Mouse (Mus musculus) urinary bladder, postnatal 4 days (tissue): ENCODE data around the gene Unc119b.
A peak's percentile ranks its signal among the peaks of the same experiment; 100 is the strongest.
"Not testable (repeated sequence)": the region's sequence is repeated elsewhere in the genome, so short reads cannot be mapped to it uniquely, and the experiment has no call there.

ENCODE experiments used
- DNase-seq, 2 experiments: peaks; one replicate each; pipeline ENCODE4 v3.0.0; 2021 to 2022; ENCODE audit warnings: low spot score in 2 of 2

The Unc119b gene

DNA sequence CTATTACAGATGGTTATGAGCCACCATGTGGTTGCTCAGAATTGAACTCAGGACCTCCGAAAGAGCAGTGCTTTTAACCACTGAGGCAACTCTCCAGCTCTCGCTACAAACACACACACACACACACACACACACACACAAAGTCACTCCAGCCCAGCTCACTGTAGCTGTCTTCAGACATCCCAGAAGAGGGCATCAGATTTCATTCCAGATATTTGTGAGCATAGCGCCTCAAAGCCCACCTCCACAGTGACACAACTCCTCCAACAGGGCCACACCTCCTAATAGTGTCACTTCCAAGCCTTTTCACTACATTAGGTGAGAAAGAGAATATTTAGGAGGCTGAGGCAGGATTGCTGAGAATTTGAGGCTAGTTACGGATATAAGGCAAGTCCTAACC, 4.3 kb upstream of the Unc119b start:
- DNase-seq, result no peak

DNA sequence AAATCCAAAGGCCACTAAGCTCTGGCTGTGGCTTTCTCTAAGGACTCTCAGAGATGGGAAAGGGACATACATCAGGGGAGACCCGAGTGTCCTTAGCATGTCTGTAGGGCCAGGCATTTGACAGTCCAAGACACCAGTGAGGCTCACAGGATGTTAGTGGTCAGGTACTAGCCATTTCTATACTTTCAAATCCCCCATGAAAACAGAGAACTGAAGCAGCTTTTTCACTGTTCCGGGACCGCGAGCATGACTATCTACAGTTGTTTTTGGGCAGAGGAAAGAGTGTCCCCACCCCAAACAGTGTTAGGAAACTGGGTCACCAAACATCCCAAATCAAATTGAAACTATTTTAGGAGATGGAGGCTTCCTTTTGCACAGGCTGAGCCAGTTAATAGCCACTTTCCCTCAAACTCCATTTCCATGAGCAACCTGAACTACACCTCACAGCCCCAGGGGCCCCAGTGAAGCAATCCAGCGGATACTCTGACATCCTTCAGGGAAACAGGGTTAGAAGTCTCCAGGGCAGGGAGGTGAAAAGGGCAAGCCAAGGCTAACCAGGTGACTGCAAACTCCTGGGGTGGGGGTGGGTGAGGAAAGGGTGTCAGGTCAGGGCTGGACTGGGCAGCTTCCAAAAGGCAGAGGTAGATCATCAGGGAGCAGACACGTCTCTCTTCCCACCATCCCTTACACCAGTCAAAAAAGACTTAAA, 1.3 kb downstream of the Unc119b start:
- DNase-seq, result no peak

DNA sequence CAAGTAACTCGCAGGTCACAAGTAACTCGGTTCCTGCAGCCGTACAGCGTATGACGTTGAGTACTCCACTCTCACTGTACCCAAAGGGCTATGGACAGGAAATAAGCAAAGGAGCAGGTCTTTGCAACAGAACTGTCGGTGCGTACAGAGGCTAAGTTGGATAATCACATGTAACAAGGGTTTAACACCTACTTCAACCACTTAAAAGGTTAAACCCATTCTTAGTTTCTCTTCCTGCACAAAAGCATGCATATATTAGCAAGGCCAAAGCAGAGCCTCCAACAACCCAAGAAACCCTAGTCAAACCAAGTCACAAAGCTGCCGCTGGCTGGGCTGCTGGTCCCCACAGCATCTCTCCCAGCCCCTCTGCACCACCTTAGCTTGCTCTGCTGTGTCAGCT, 2.3 kb downstream of the Unc119b start:
- no peak for DNase-seq

DNA sequence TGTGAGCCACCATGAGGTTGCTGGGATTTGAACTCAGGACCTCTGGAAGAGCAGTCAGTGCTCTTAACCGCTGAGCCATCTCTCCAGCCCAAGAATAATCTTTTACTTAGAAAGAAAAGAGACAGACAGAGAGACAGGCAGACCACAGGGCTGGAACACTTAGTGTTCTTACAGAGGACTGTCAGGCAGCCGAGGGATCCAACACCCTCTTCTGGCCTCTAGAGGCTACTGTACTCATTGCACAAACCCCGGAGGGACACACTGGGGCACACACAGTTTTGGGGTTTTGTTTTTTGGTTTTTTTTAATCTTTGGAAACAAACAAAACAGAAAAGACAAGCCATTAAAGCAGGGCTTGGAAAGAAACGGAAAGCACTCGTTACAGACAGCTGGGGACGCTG, 5.4 kb downstream of the Unc119b start:
- DNase-seq, result no peak

DNA sequence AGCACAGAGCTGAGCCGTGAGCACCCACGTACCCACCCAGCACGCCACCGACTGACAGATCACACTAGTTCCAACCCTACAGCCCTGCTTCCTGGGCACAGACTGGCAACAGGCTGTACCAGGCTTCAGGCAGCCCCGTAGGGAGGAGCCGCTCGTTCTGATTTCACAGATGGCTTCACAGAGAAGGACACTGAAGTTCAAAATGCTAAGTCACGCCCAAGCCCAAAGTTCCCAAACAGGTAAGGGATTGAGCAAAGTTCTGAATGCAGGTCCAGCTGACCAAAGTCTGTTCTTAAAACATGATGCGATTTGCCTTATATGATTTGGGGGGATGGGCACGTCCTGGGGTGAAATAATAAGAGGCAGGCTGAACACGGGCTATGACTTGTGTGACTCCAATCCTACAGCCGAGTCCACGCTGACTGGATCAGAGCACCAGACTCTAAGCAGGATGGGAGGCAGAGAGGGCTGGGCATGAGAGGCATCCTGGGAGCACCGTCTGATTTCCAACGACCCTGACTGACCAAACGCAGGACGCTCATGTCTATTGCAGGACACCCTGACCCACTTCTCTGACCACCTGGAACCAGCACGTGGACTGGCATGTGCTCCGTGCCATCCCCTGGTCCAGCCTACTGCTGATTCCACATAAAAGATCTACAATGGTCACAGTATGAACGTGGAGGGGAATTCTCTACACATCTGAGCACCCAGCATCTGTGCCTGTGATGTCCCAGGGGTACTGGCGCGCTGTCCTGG, 7.2 kb downstream of the Unc119b start:
- no peak for DNase-seq

DNA sequence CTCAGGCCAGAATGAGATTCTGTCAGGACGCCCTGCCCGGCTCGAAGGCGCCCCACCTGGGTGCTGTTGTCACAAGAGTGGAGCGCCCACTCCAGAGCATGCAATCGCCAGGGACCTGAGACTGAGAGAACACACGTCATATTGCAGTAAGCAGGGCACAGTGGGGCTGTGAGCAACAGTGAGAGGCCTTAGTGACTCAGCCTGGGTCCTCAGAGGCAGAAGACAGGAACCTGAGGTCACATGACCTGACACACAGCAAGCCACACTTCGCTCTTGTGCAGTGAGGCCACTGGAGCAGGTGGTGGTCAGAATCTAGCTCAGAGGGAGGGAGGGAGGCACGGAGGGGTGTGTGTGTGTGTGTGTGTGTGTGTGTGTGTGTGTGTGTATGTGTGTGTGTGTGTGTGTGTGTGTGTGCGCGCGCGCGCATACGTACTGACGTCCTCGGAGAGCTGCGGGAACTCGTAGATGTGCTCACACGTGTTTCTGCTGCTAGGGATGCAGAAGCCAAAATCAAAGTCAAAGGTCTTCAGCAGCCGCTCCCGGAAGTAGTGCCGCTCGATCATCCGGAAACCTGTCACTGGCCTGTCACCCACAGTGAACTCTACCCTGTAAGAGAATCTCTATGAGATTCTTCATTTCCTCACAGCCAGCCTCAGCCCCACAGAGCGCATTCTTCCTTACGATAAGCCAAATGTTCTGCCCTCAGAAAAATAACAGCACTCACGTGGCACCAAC, 8.0 kb downstream of the Unc119b start:
- DNase-seq, result no peak

DNA sequence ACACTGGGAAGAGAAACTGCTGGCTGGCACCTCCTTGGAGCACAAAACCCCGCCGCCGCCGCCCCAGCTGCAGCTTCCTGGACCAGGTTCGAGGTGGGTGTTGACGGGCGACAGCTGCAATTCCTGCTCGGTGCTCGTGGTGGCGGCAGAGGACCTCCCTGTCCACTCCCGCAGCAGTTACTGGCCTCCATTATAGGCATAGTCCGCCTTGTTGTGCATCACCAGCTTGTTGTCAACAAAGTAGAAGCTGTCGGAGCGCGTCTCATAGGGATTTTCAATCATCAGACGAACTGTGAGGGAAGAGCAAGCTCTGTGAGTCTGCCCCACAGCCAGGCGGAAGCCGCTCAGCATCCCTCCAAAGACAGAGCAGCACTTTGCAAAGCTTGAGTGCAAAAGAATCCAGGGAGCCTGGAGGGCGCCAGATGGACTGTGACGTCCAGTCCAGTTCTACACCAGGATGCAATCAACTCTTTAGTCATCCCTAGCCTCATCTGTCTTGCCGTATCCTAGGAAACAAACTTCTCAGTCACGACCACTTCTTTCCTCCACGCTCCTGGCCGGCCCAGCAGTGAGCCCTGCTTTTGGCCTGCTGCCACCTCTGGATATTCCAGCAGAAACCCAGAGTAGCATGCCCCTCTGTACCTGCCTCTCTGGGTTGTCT, 9.4 kb downstream of the Unc119b start:
- peak; percentile 76 to 86 for DNase-seq

DNA sequence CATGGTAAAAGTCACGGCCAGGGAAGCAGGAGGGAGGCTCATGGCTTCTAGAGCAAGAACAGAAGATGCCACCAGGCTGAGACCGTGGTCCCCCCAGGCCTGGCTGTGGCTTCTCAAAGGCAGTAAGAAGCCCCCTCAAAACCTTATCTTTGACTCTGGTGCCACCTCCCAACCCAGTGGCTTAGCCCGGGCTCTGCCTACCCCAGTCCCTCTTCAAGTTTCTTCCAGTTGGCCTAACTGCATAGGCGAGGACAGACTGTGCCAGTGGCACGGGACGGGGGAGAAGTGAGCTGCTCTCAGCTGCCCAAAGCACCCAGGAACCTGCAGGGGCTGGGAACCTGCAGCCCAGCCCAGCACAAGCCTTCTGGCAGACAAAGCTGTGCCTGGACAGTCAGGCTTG, 10.1 kb downstream of the Unc119b start:
- DNase-seq, result no peak

DNA sequence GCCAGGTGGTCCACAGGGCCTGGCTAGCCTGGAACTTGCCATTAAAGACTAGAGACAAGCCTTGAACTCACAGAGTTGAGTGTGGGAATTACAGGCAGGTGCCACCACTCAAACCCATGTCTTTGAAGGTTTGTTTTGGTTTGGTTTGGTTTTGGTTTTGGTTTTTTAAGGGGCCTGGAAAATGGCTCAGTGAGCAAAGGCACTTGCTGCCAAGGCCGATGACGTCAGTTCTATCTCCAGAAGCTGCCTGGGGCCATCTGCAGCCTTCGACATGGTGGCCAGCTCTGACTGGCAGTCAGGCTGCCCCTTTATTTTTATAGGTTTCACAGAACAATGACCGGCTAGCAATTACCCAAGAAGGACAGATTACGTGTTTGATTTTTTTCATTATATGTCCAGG, 13.8 kb downstream of the Unc119b start:
- DNase-seq, result no peak

DNA sequence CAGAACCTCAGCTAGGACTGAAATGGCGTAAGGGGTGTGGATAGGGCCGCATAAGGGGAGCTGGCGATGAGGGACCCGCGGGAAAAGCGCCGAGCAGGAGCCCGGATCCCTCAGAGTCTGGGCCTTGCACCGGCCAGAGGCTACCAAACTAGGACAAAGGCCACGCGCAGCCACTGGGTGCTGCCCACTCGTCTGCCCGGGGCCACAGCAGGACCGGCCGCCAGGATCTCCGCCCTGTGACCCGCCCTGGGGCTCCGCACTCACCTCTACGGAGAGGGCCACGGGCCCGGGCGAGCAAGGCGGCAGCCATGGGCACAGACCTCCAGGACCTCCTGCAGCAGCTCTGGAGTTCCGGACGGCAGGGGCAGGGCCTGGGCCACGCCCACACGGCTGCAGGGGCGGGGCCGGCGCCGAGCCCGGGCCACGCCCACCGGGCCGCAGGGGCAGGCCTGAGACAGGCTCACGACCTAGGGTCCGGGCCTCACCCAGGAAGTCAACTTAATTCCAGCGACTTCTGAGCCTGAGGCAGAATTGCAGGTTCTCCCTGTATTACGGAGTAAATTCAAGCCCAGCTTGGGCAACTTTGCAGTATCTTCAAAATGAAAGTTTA, 15.7 kb downstream of the Unc119b start, which contains the start of gene Acads:
Gene Acads (minus strand): TSS at position 386 of the 610 bp plus-strand sequence.
- DNase-seq, result peak; percentile 82 to 88

DNA sequence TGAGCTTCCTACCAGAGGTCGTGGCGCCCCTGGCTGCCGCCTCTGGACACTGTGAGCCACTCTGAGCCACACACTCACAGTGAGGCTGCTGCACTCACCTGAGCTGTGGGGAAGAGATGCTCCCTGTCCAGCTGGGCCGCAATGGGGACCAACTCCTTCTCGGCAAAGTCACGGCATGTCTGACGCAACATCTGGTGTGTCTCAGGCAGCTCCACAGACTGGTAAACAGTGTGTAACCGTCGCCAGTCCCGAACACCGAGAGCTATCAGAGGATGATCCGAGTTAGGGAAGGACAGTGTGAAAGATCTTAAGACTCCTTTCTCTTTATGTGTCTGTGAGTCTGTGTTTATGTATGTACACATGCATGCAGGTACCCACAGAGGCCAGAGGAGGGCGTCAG, 17.3 kb downstream of the Unc119b start:
- no peak for DNase-seq

DNA sequence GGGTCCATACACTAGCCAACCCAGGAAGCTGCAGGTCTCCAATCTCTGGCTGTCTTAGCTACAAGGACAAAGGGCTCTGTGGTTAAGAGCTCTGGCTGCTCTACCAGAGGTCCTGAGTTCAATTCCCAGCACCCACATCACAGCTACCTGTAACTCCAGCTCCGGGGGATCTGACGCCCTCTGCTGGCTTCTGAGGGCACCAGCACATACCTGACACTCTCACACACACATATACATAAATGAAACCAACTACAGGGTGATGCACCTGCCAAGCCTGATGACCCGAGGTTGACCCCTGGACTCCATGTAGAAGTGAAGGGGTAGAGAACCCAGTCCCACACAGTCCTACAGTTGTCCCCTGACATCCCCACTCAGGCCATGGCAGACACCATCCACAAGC, 18.3 kb downstream of the Unc119b start:
- DNase-seq, result no peak

DNA sequence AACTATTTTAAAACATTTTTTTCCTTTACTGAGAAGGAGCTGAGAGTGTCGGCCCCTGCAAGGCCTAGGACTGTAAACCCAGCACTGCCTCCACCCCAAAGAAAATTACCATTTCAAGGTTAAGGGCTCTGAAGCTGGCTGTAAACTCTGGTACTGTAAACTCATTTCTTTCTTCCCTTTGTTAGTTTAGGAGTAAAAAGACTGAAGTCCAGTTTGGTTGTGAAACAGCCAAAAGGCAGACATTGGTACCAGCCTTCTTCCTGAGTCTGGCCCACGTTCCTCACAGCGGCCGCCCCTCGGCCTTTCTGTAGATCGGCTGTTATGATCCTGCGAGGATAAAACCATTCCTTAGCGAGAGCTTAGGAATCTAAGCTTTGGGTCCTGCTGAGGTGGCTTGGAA, 20.3 kb downstream of the Unc119b start:
- no peak for DNase-seq

DNA sequence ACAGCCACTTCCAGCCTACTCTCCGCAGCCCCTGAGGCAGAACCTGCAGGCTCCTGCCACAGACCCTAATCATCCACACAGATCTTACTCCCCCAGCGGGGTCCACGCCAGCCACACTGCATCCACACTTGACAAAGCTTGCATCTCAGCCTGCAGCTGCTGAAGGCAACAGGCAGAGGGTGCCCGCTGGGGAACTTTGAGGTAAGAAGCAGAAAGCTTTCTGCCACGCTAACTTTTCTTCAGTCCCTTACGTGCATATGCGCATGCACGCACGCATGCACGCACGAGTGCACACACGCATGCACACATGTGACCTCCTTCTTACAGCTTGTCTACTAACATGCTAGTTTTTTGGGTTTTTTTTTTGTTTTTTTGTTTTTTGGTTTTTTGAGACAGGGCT, 21.5 kb downstream of the Unc119b start:
- DNase-seq, result no peak

DNA sequence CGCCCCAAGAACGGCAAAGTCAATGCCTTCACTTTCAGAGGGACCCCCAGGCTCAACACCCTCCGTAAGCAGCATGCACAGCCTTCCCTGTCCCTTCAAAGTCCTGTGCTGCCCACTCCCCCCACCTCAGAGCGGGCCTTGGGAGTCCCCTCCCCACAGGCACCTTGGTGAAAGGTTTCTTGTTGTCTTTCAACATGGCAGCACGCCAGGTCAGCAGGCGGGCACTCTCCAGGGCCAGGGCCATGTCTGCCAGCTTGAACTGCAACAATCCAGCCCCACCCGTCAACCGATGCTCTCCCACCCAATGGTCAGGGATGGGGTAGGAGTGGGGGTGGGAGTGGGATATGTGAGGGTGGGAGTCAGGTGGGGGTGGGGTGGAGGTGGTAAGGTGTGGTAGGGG, 23.6 kb downstream of the Unc119b start:
- DNase-seq, result no peak

DNA sequence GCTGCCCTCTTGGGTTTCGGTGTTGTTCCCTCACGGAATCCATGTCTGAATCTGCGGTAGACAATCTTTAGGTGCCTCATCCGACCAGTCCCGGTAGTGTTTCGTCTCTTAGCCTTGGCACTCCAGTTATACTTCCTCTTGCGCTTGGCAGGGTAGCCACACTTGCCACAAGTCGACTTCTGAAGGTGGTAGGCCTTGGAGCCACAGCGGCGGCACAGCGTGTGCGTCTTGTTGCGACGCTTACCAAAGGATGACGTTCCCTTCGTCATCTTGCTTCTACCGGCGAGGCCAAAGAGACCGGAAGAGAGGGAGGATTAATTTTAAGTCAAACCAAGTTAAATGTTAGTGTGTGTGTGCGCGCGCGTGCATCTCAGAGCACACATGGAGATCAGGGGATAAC, 31.5 kb downstream of the Unc119b start:
- not testable (repeated sequence) for DNase-seq

DNA sequence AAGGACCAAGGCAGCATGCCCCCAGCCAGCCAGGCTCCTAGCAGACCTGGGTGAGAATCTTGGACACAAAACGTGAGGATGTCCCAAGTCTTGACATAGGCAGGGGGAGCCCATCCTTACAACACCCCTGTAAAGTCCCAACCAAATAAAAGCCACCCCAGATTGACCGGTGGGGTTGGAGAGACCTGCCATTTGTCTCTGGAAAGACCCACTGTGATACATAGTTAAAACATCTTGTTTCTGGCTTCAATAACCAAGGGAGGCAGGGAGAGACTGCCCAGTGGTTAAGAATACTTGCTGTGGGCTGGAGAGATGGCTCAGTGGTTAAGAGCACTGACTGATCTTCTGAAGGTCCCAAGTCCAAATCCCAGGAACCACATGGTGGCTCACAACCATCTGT, 32.5 kb downstream of the Unc119b start:
- no peak for DNase-seq

DNA sequence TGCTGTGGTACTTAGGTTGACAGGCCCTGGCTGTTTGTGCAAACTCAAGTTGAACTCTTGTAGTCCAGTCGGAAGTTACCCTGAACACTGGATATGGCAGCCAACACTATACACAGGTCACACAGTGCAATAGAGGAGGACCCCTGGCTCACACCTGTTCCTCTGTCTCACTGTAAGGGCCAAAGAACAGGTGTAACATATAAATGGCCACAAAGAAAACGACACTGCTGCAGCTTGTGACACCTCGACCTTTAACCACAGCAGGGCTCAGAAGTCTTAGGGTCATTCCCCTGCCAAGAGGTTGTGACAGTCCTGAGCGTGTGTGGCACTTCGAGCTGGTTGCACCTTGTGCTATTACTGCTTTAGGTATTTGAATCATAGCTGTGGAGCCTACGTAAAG, 34.3 kb downstream of the Unc119b start:
- DNase-seq, result no peak

DNA sequence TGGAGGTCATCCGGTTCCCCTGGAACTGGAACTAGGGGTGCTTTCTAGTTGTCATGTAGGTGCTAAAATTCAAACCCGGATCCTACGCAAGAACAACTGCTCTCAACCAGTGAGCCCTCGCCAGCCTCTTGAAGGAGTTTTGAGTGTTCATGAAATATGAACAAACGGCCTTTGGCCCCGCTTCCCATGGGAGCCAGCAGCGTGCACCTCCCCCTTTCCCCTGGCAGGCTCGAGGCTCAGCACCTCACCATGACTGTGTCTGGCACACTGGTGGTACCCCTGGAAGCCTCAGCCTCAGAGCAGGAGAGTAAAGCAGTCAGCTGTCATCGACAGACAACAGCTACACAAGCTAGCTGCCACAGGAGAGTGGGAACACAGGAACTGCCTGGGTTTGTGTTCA, 34.8 kb downstream of the Unc119b start:
- DNase-seq, result no peak

DNA sequence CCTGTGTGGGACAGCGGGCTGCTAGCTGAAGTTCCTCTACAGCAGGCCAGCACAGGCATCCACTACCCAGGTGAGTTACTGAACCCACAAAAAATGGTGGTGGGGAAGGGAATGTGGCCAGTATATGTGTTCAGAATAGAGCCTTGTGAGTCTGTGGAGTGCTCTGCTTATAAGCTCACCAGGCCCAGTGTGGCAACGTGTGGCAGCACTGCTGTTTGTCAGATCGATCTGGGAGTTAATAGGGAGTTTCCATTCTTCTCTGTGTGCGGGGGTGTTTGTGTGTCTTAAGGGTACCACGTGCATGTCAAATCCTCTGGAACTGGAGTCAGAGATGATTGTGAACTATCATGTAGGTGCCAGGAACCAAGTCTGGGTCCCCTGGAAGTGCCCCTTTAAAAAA, 35.2 kb downstream of the Unc119b start:
- no peak for DNase-seq

DNA sequence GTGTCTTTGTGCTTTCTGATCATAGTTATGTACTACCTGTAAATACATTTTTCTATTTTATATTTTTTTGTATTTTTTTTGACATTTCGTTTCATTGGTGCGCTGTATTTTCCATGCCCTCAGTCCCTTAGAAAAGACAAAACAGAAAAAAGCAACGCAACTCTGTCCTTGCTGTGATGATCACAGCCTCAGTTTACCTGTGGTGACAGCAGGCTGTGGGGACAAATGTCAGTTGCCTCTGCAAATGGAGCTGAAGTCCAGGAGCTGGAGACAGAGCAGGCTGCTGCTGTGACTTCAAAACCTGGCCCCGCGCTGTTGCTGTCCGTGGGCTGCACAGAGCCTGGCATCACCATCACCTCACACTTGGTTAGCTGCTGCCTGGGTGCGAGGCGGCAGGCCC, 36.6 kb downstream of the Unc119b start, which contains the start of gene Gm10401:
Gene Gm10401 (minus strand): TSS at position 101 of the 400 bp plus-strand sequence.
- DNase-seq, result no peak

DNA sequence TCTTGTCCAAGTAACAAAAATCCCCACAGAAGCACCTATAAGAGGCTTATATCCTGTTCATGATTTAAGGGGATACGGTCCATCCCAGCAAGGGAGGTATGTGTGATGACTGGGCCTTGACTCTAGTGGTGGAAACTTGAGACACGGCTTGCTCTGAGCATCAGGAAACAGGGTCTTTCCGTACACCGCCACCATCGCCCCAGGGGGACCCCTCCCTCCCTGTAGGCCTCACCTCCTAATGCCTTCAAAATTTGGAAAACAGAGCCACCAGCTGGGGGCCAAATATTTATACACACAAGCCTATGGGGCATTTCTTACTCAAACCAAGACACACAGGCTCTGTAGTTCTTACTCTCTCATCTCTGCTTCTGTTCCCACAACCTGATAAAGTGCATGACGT, 43.0 kb downstream of the Unc119b start:
- no peak for DNase-seq
